Mouse (Mus musculus): ENCODE measurements around the gene Mif4gd.

DNA sequence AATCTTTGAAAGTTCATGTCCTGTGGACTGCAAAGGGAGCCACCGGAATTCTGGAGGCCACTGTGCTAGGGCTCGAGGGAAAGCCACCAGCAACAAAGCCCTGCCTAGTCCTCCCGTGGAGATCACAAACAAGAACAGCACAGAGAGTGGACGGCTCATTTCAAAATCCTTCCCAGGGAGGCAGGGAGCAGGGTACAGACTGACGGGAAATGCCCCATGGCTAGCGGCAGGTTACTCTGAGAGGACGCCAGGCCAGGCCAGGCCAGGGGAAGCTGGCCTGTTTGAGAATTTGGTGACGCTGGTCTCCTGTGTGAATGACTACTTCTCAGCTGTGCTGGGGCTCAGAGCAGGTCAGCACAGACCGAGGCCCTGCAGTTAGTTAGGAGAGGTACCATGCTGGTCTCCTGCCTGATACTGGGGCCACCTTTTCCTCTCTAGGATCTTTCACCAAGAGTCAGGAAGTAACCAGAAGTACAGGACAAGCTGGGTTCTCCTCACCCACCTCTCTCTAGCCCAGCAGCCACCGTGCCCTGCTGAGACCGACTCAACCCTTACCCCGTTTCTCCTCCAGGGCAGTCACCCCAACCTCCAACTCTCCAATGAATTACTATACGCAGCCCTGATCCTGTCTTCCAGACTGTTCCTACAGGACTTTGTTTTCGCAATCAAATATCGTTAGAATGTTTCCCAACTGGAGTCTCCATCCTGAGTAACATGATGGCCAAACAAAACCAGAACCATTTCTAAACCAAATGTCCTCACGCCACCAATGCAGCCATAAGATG lies 6.2 kb upstream of the Mif4gd start:
- TF ChIP-seq POLR2A (IDR thresholded peaks at IDR 0.05; ENCODE audit: borderline replicate concordance, low read depth, low read length) (no peak), CTCF (IDR thresholded peaks at IDR 0.05; ENCODE audit: low read depth, low read length) (no peak)

Measured in bone marrow macrophage, adult 2 months (primary cell).